Mouse (Mus musculus) neural tube, embryonic 15.5 days (tissue): Measurements from ENCODE around the gene Gan. TPM values are rescaled to one million over a fixed set of nuclear protein-coding genes. Genes with fewer than 3 reads are reported as not detected.

ENCODE experiments used
- ATAC-seq: fragments of 200-750 bp; cut with Nextera tagmentation; 2 replicates; pipeline ENCODE4 v1.8.0; 2017; ENCODE audit warnings: mild to moderate bottlenecking, moderate TSS enrichment, moderate library complexity; ENCODE audit not compliant: low FRiP score
- H3K27ac ChIP-seq: fragments of 300-500 bp; sonication (generic); replicated peaks from 2 replicates; pipeline ENCODE4 v1.5.1; 2015; ENCODE audit warnings: mild to moderate bottlenecking, inconsistent platforms
- H3K27me3 ChIP-seq: fragments of 300-500 bp; sonication (generic); replicated peaks from 2 replicates; pipeline ENCODE4 v1.6.1; 2015; ENCODE audit warnings: inconsistent platforms
- H3K36me3 ChIP-seq: fragments of 300-500 bp; sonication (generic); 2 replicates; pipeline ENCODE4 v1.6.1; 2015; ENCODE audit warnings: inconsistent platforms
- H3K4me1 ChIP-seq: fragments of 300-500 bp; sonication (generic); 2 replicates; pipeline ENCODE4 v1.6.1; 2015; ENCODE audit warnings: inconsistent platforms
- H3K4me2 ChIP-seq: fragments of 300-500 bp; sonication (generic); 2 replicates; pipeline ENCODE4 v1.6.1; 2015; ENCODE audit warnings: inconsistent platforms, mild to moderate bottlenecking, moderate library complexity
- H3K4me3 ChIP-seq: fragments of 300-500 bp; sonication (generic); replicated peaks from 2 replicates; pipeline ENCODE4 v1.5.1; 2015; ENCODE audit warnings: mild to moderate bottlenecking, inconsistent platforms
- H3K9ac ChIP-seq: fragments of 300-500 bp; sonication (generic); replicated peaks from 2 replicates; pipeline ENCODE4 v1.6.1; 2015; ENCODE audit warnings: mild to moderate bottlenecking, inconsistent platforms
- H3K9me3 ChIP-seq: fragments of 300-500 bp; sonication (generic); replicated peaks from 2 replicates; pipeline ENCODE4 v1.6.1; 2016; ENCODE audit warnings: inconsistent platforms
- WGBS: fragments of 180-500 bp; shearing (Covaris S2); methylation state at CpG from one replicate; pipeline ENCODE4 v1.1.7; 2015; ENCODE audit warnings: mixed read lengths; 5-methylcytosine and 5-hydroxymethylcytosine counted together
- polyA plus RNA-seq: library from polyadenylated mRNA; unstranded; fragments of >200 nt; fragmentation: Nextera tagmentation; extraction: Ambion mirVana; gene quantifications from 2 replicates; pipeline ENCODE4 v1.2.1, GENCODE M21; 2015

Gan gene
- polyA plus RNA-seq, 1 experiment from 2014 or later: 2.3 TPM

GRCm38 (mm10) chr8:117203085-117203484 lies 45.1 kb downstream of the Gan start:
- Histone ChIP-seq H3K4me3 (no peak overlapping the region), H3K9me3 (no peaks in the 10 kb centered on the region), H3K4me2 (no peak overlapping the region), H3K27me3 (no peaks in the 10 kb centered on the region), H3K4me1 (peaks cover 6% of the 10 kb centered on the region), H3K9ac (no peak overlapping the region), H3K36me3 (peaks cover 33% of the 10 kb centered on the region), H3K27ac (no peak overlapping the region)
- no peak for ATAC-seq
- WGBS: 89% methylated on average over 4 of the region's 4 CpGs

- Histone ChIP-seq H3K4me3 (no peak overlapping the region), H3K27ac (no peak overlapping the region), H3K9ac (no peak overlapping the region), H3K36me3 (peaks cover 25% of the 10 kb centered on the region), H3K4me1 (no peaks in the 10 kb centered on the region), H3K4me2 (no peak overlapping the region), H3K9me3 (no peaks in the 10 kb centered on the region), H3K27me3 (no peaks in the 10 kb centered on the region)
- 89% methylated on average over 4 of the region's 4 CpGs for WGBS
- no peak for ATAC-seq
Measured at GRCm38 (mm10) chr8:117205884-117206283, 47.9 kb downstream of the Gan start.

GRCm38 (mm10) chr8:117206636-117207035 lies 48.7 kb downstream of the Gan start:
- no peak for ATAC-seq

GRCm38 (mm10) chr8:117209150-117209549 lies 51.2 kb downstream of the Gan start:
- Histone ChIP-seq H3K4me3 (no peak overlapping the region), H3K9me3 (no peaks in the 10 kb centered on the region), H3K9ac (no peak overlapping the region), H3K36me3 (peaks cover 10% of the 10 kb centered on the region), H3K4me2 (no peak overlapping the region), H3K27ac (no peak overlapping the region), H3K27me3 (no peaks in the 10 kb centered on the region), H3K4me1 (no peaks in the 10 kb centered on the region)
- no peak for ATAC-seq
- 95% methylated on average over 12 of the region's 12 CpGs for WGBS

More at GRCm38 (mm10) chr8:117206636-117207035, 48.7 kb downstream of the Gan start:
- Histone ChIP-seq H3K27me3 (no peaks in the 10 kb centered on the region), H3K36me3 (peaks cover 21% of the 10 kb centered on the region), H3K4me2 (no peak overlapping the region), H3K4me1 (no peaks in the 10 kb centered on the region), H3K27ac (no peak overlapping the region), H3K4me3 (no peak overlapping the region), H3K9ac (no peak overlapping the region), H3K9me3 (no peaks in the 10 kb centered on the region)
- WGBS: 95% methylated on average over 7 of the region's 7 CpGs

GRCm38 (mm10) chr8:117212100-117212499 lies 54.2 kb downstream of the Gan start:
- WGBS: 87% methylated on average over 11 of the region's 11 CpGs
- no peak for ATAC-seq
- no peak overlapping the region for H3K27ac ChIP-seq
- H3K9me3 ChIP-seq: no peaks in the 10 kb centered on the region
- no peak overlapping the region for H3K9ac ChIP-seq
- 0 out of 2 replicates have a peak, but pooled peaks cover 5% of the 10 kb centered on the region for H3K36me3 ChIP-seq
- H3K4me3 ChIP-seq: no peak overlapping the region
- H3K4me1 ChIP-seq: no peaks in the 10 kb centered on the region
- H3K4me2 ChIP-seq: no peak overlapping the region
- no peaks in the 10 kb centered on the region for H3K27me3 ChIP-seq

GRCm38 (mm10) chr8:117217724-117218123 lies 59.8 kb downstream of the Gan start:
- Histone ChIP-seq H3K4me2 (no peak overlapping the region), H3K9ac (no peak overlapping the region), H3K27me3 (no peaks in the 10 kb centered on the region), H3K4me3 (no peak overlapping the region), H3K36me3 (0 out of 2 replicates have a peak, but pooled peaks cover 5% of the 10 kb centered on the region), H3K9me3 (no peaks in the 10 kb centered on the region), H3K4me1 (no peaks in the 10 kb centered on the region), H3K27ac (no peak overlapping the region)
- WGBS: 95% methylated on average over 2 of the region's 2 CpGs
- ATAC-seq: no peak

GRCm38 (mm10) chr8:117222396-117222795 lies 64.5 kb downstream of the Gan start:
- ATAC-seq: no peak
- Histone ChIP-seq H3K9ac (no peak overlapping the region), H3K4me1 (0 out of 2 replicates have a peak, but pooled peaks cover 5% of the 10 kb centered on the region), H3K27ac (no peak overlapping the region), H3K4me2 (no peak overlapping the region), H3K4me3 (no peak overlapping the region), H3K36me3 (no peaks in the 10 kb centered on the region), H3K9me3 (no peaks in the 10 kb centered on the region), H3K27me3 (no peaks in the 10 kb centered on the region)
- WGBS: 74% methylated on average over 6 of the region's 6 CpGs

- 15% methylated on average over 9 of the region's 9 CpGs for WGBS
- H3K4me1 ChIP-seq: 0 out of 2 replicates have a peak, but pooled peaks cover 5% of the 10 kb centered on the region
- H3K4me3 ChIP-seq: peak overlapping the region; percentile 32
- H3K4me2 ChIP-seq: peak overlapping the region; percentile 56
- no peaks in the 10 kb centered on the region for H3K9me3 ChIP-seq
- H3K27me3 ChIP-seq: no peaks in the 10 kb centered on the region
- no peak overlapping the region for H3K9ac ChIP-seq
- H3K36me3 ChIP-seq: no peaks in the 10 kb centered on the region
- no peak overlapping the region for H3K27ac ChIP-seq
- ATAC-seq: peak; percentile 66; the same call in 1 of the 2 replicates
Measured at GRCm38 (mm10) chr8:117224630-117225029, 66.7 kb downstream of the Gan start.

- no peak overlapping the region for H3K9ac ChIP-seq
- 87% methylated on average over 12 of the region's 12 CpGs for WGBS
- no peaks in the 10 kb centered on the region for H3K27me3 ChIP-seq
- no peak overlapping the region for H3K4me2 ChIP-seq
- H3K4me1 ChIP-seq: 0 out of 2 replicates have a peak, but pooled peaks cover 5% of the 10 kb centered on the region
- H3K36me3 ChIP-seq: no peaks in the 10 kb centered on the region
- no peaks in the 10 kb centered on the region for H3K9me3 ChIP-seq
- no peak overlapping the region for H3K27ac ChIP-seq
- no peak overlapping the region for H3K4me3 ChIP-seq
- ATAC-seq: no peak
Measured at GRCm38 (mm10) chr8:117226306-117226705, 68.4 kb downstream of the Gan start.

GRCm38 (mm10) chr8:117227339-117227738 lies 69.4 kb downstream of the Gan start:
- Histone ChIP-seq H3K36me3 (no peaks in the 10 kb centered on the region), H3K27ac (no peak overlapping the region), H3K4me3 (no peak overlapping the region), H3K9ac (no peak overlapping the region), H3K9me3 (no peaks in the 10 kb centered on the region), H3K4me2 (no peak overlapping the region), H3K4me1 (0 out of 2 replicates have a peak, but pooled peaks cover 5% of the 10 kb centered on the region), H3K27me3 (no peaks in the 10 kb centered on the region)
- no peak for ATAC-seq
- WGBS: 93% methylated on average over 2 of the region's 2 CpGs

- Histone ChIP-seq H3K9me3 (no peaks in the 10 kb centered on the region), H3K4me2 (no peak overlapping the region), H3K4me1 (no peaks in the 10 kb centered on the region), H3K27ac (no peak overlapping the region), H3K9ac (no peak overlapping the region), H3K36me3 (no peaks in the 10 kb centered on the region), H3K4me3 (no peak overlapping the region), H3K27me3 (no peaks in the 10 kb centered on the region)
- no peak for ATAC-seq
- WGBS: 86% methylated on average over 7 of the region's 7 CpGs
Measured at GRCm38 (mm10) chr8:117233199-117233598, 75.3 kb downstream of the Gan start.

GRCm38 (mm10) chr8:117236531-117236930 lies 78.6 kb downstream of the Gan start:
- Histone ChIP-seq H3K9ac (no peak overlapping the region), H3K4me2 (no peak overlapping the region), H3K4me3 (no peak overlapping the region), H3K27me3 (no peaks in the 10 kb centered on the region), H3K36me3 (no peaks in the 10 kb centered on the region), H3K4me1 (no peaks in the 10 kb centered on the region), H3K9me3 (no peaks in the 10 kb centered on the region), H3K27ac (no peak overlapping the region)
- 98% methylated on average over 4 of the region's 4 CpGs for WGBS
- no peak for ATAC-seq

- Histone ChIP-seq H3K4me1 (no peaks in the 10 kb centered on the region), H3K27me3 (no peaks in the 10 kb centered on the region), H3K4me3 (no peak overlapping the region), H3K36me3 (no peaks in the 10 kb centered on the region), H3K9me3 (no peaks in the 10 kb centered on the region), H3K4me2 (no peak overlapping the region), H3K9ac (no peak overlapping the region), H3K27ac (no peak overlapping the region)
- WGBS: 81% methylated on average over 5 of the region's 5 CpGs
- no peak for ATAC-seq
Measured at GRCm38 (mm10) chr8:117240326-117240725, 82.4 kb downstream of the Gan start.
